Mouse (Mus musculus) kidney, postnatal 0 days (tissue): Measurements from ENCODE around the gene Tmem198b. TPM values are rescaled to one million over a fixed set of nuclear protein-coding genes. Genes with fewer than 3 reads are reported as not detected.

Experiments
- ATAC-seq: fragments of 200-750 bp; cut with Nextera tagmentation; replicated peaks from 2 replicates; pipeline ENCODE4 v1.8.0; 2017; ENCODE audit warnings: low read depth, moderate number of reproducible peaks, moderate TSS enrichment, moderate library complexity; ENCODE audit not compliant: low FRiP score
- DNase-seq: peaks from one replicate; pipeline ENCODE4 v3.0.0-alpha.2; 2016; ENCODE audit warnings: low spot score
- H3K27ac ChIP-seq: fragments of 300-500 bp; sonication (generic); 2 replicates; pipeline ENCODE4 v1.5.1; 2014; ENCODE audit warnings: mild to moderate bottlenecking
- H3K27me3 ChIP-seq: fragments of 300-500 bp; sonication (generic); 2 replicates; pipeline ENCODE4 v1.6.1; 2014; ENCODE audit warnings: low read length, mixed read lengths; ENCODE audit not compliant: insufficient read depth
- H3K36me3 ChIP-seq: fragments of 300-500 bp; sonication (generic); 2 replicates; pipeline ENCODE4 v1.6.1; 2014; ENCODE audit warnings: low read length, mixed read lengths; ENCODE audit not compliant: insufficient read depth
- H3K4me1 ChIP-seq: fragments of 300-500 bp; sonication (generic); replicated peaks from 2 replicates; pipeline ENCODE4 v1.6.1; 2014; ENCODE audit warnings: antibody characterized with exemption, low read length, mixed read lengths; ENCODE audit not compliant: insufficient read depth
- H3K4me2 ChIP-seq: fragments of 300-500 bp; sonication (generic); 2 replicates; pipeline ENCODE4 v1.6.1; 2014; ENCODE audit warnings: mild to moderate bottlenecking, low read length, moderate library complexity, mixed read lengths
- H3K4me3 ChIP-seq: fragments of 300-500 bp; sonication (generic); replicated peaks from 2 replicates; pipeline ENCODE4 v1.5.1; 2014; ENCODE audit warnings: low read depth, low read length
- H3K9ac ChIP-seq: fragments of 300-500 bp; sonication (generic); 2 replicates; pipeline ENCODE4 v1.6.1; 2014; ENCODE audit warnings: low read depth, low read length
- H3K9me3 ChIP-seq: fragments of 300-500 bp; sonication (generic); replicated peaks from 2 replicates; pipeline ENCODE4 v1.6.1; 2016; ENCODE audit warnings: low read length, inconsistent platforms, mixed read lengths
- CTCF ChIP-seq: IDR thresholded peaks from 2 replicates; pipeline ENCODE4 v1.5.1; 2016; ENCODE audit warnings: antibody characterized with exemption, low read depth, mild to moderate bottlenecking, moderate library complexity
- WGBS: fragments of 180-500 bp; shearing (Covaris S2); extraction: QIAGEN DNeasy Blood & Tissue Kit; methylation state at CpG from one replicate; pipeline ENCODE4 v1.1.7; 2014; 5-methylcytosine and 5-hydroxymethylcytosine counted together
- polyA plus RNA-seq: library from polyadenylated mRNA; unstranded; fragments of >200 nt; fragmentation: Nextera tagmentation; extraction: Ambion mirVana; gene quantifications from 2 replicates; pipeline ENCODE4 v1.2.1, GENCODE M21; 2015

Tmem198b gene
- polyA plus RNA-seq, 1 experiment from 2014 or later = 11.7 TPM

DNA sequence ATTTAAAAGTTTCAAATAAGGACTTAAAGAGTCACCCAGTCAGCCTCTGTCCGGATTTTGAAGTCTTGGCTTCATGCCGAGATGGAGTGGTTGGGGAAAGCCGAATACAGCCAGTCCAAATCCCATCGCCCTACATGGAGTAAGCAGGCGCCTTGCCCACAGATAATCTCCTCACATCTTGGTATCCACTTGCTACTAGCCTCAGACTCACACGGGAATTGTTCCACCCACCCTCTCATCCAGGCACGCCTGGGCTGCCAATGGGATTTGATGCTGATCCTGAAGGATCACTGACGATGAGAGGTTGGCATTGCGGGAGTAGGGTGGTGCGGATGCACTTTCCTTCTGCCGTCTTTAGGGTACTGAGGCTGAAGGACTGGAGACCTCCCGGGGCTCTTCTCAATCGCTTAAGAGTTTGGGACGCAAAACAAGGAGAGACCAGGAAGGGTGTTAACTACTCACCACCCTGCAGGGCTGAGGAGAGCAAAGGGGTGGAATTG is 349 bp downstream of the Tmem198b start, which contains the start of gene Dnajc14:
Dnajc14 (plus strand) TSS at position 292 of the 500 bp plus-strand sequence.
- H3K36me3 ChIP-seq = peaks cover 13% of the 10 kb centered on the region; the same call in 1 of the 2 replicates
- 0 out of 2 replicates have a peak, but pooled peaks have one; percentile 6 for ATAC-seq
- H3K9ac ChIP-seq = peak within 1 kb of the TSS; percentile 85
- peak within 1 kb of the TSS; percentile 74 for H3K4me3 ChIP-seq
- H3K27ac ChIP-seq = peak within 1 kb of the TSS; percentile 98
- peak; percentile 76 for DNase-seq
- H3K9me3 ChIP-seq = no peaks in the 10 kb centered on the region
- under 1% methylated on average over 14 of the region's 14 CpGs for WGBS
- no peaks in the 10 kb centered on the region for H3K27me3 ChIP-seq
- peaks cover 32% of the 10 kb centered on the region for H3K4me1 ChIP-seq
- no peak for TF ChIP-seq CTCF
- peak within 1 kb of the TSS; percentile 72 for H3K4me2 ChIP-seq

DNA sequence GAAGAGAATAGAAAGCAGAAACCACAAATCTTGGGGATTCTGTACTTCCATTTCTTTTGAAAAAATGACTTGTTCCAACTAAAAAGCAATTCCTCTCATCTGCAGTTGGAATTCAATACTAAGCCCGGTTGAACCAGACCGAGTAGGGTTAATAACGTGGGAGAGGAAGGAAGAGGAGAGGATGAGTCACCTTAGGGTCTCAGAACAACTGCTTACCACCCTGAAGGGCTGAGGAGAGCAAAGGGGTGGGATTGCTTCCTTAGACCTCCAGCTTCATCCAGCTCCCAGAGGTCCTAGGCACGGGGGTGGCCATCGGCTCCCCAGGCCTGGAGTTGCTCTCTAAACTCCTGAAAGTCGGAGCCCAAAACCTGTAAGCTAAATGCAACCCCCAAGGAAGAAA is 809 bp downstream of the Tmem198b start:
- DNase-seq (peak; percentile 44), ATAC-seq (no peak)
- Histone ChIP-seq H3K4me2 (peak overlapping the region; percentile 72), H3K4me3 (peak overlapping the region; percentile 74), H3K9me3 (no peaks in the 10 kb centered on the region), H3K4me1 (peaks cover 30% of the 10 kb centered on the region), H3K27me3 (no peaks in the 10 kb centered on the region), H3K9ac (peak overlapping the region; percentile 85), H3K27ac (peak overlapping the region; percentile 98), H3K36me3 (peaks cover 13% of the 10 kb centered on the region; the same call in 1 of the 2 replicates)
- WGBS = 7% methylated on average over 6 of the region's 6 CpGs
- no peak for TF ChIP-seq CTCF

DNA sequence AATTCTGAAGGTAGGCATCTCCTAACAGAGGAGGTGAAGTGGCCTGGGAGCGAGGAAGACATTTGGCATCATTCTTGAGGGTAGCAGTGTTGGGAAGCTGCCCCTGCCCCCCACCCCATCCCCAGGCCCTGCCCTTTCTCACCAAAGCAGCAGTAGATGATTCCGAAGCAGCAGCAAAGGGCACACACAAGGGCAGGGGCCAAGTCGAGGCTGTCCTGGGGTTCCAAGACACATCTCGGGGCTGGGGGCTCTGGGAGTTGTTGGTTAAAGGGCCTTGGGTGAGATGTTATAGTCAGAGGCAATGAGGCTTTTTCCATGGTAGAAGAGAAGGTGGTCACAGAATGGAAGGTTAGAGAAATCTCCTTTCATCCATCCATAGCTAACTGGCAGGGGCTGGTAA is 1.2 kb downstream of the Tmem198b start:
- H3K36me3 ChIP-seq = peaks cover 13% of the 10 kb centered on the region; the same call in 1 of the 2 replicates
- H3K4me2 ChIP-seq = peak overlapping the region; percentile 72
- peak overlapping the region; percentile 98; the same call in 1 of the 2 replicates for H3K27ac ChIP-seq
- H3K9ac ChIP-seq = peak overlapping the region; percentile 85
- WGBS = 51% methylated on average over 4 of the region's 4 CpGs
- peak overlapping the region; percentile 74; the same call in 1 of the 2 replicates for H3K4me3 ChIP-seq
- no peak for TF ChIP-seq CTCF
- no peak for DNase-seq
- no peaks in the 10 kb centered on the region for H3K27me3 ChIP-seq
- H3K9me3 ChIP-seq = no peaks in the 10 kb centered on the region
- no peak for ATAC-seq
- H3K4me1 ChIP-seq = peaks cover 30% of the 10 kb centered on the region

DNA sequence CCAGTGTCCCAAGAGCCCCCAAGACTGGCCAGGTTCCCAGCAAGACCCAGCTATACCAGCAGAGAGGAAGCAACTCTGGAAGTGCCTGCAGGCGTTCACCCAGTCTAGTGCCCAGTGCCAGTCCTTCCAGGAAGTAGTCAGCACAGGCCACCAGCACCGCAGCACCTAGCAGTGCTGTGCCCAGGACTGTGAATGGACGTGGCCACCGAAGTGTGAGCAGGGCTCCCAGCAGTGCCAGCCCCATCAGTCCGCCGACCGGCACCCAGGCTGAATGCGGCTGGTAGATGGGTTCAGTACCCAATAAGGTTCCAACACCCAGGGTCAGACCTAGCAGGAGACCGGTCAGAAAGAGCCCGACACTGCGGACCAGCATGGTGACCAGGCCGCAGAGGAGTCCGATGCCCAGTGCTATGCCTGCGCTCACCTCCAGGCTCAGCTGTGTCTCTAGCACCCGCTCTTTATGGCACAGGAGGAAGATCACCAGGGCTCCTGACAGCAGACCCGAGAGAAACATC is 2.1 kb downstream of the Tmem198b start:
- Histone ChIP-seq H3K4me2 (no peak overlapping the region), H3K27ac (no peak overlapping the region), H3K9ac (no peak overlapping the region), H3K36me3 (peaks cover 13% of the 10 kb centered on the region; the same call in 1 of the 2 replicates), H3K27me3 (no peaks in the 10 kb centered on the region), H3K4me1 (peaks cover 21% of the 10 kb centered on the region), H3K4me3 (no peak overlapping the region), H3K9me3 (no peaks in the 10 kb centered on the region)
- 86% methylated on average over 16 of the region's 16 CpGs for WGBS
- TF ChIP-seq CTCF = no peak
- ATAC-seq = no peak
- DNase-seq = no peak

DNA sequence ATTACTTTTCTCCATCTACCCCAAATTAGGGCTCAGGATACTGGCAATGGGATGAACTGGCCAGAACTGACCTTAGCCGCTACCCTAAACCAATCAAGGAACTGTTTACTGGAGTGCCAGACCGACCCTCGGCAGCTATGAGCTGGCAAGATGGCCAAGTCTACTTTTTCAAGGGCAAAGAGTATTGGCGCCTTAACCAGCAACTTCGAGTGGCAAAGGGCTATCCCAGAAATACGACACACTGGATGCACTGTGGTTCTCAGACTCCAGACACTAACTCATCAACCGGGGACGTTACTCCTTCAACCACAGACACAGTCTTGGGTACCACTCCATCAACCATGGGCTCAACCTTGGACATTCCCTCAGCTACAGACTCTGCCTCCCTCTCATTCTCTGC is 5.5 kb downstream of the Tmem198b start:
- DNase-seq (no peak), ATAC-seq (no peak)
- no peak for TF ChIP-seq CTCF
- H3K4me1 ChIP-seq = peaks cover 13% of the 10 kb centered on the region; the same call in 1 of the 2 replicates
- no peaks in the 10 kb centered on the region for H3K9me3 ChIP-seq
- H3K36me3 ChIP-seq = peaks cover 13% of the 10 kb centered on the region; the same call in 1 of the 2 replicates
- 91% methylated on average over 8 of the region's 8 CpGs for WGBS
- H3K4me2 ChIP-seq = no peak overlapping the region
- H3K9ac ChIP-seq = no peak overlapping the region
- H3K27ac ChIP-seq = no peak overlapping the region
- no peaks in the 10 kb centered on the region for H3K27me3 ChIP-seq
- H3K4me3 ChIP-seq = no peak overlapping the region

DNA sequence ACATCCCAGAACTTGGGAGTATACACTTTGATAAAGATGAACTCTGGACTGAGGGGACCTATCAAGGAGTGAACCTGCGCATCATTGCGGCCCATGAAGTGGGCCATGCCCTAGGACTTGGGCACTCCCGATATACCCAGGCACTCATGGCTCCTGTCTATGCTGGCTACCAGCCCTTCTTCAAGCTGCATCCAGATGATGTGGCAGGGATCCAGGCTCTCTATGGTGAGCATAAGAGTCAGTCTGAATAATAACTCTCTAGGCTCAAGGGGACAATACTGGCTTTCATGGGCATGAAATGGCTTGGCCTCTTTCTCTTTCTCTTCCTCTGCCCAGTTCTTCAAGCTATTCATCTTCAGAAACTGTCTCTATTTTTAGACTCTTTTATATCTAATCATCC is 8.6 kb downstream of the Tmem198b start:
- 90% methylated on average over 3 of the region's 3 CpGs for WGBS
- DNase-seq = no peak

More for the DNA sequence above, 8.6 kb downstream of the Tmem198b start:
- H3K4me2 ChIP-seq = no peak overlapping the region
- no peak overlapping the region for H3K27ac ChIP-seq
- no peaks in the 10 kb centered on the region for H3K4me1 ChIP-seq
- H3K27me3 ChIP-seq = no peaks in the 10 kb centered on the region
- no peaks in the 10 kb centered on the region for H3K9me3 ChIP-seq
- H3K9ac ChIP-seq = no peak overlapping the region
- no peak for TF ChIP-seq CTCF
- H3K4me3 ChIP-seq = no peak overlapping the region
- no peak for ATAC-seq
- H3K36me3 ChIP-seq = 0 out of 2 replicates have a peak, but pooled peaks cover 3% of the 10 kb centered on the region
